Mouse (Mus musculus): ENCODE measurements around the gene Oasl1. TPM values are rescaled to one million over a fixed set of nuclear protein-coding genes. Genes with fewer than 3 reads are reported as not detected.
"Not testable (repeated sequence)": the region's sequence is repeated elsewhere in the genome, so short reads cannot be mapped to it uniquely, and the experiment has no call there.

The Oasl1 gene
- polyA plus RNA-seq, 1 experiment: not detected

GRCm38 (mm10) chr5:114931626-114932025 lies 8.6 kb downstream of the Oasl1 start:
- Histone ChIP-seq H3K36me3 (ENCODE audit: control insufficient read depth, insufficient read depth, low read length, poor library complexity, severe bottlenecking) (no peaks in the 10 kb centered on the region), H3K27ac (ENCODE audit: insufficient read depth, low read length) (no peak overlapping the region), H3K4me3 (ENCODE audit: low read depth, low read length) (no peak overlapping the region), H3K9me3 (replicated peaks; ENCODE audit: control insufficient read depth, insufficient read depth, low read length, poor library complexity, severe bottlenecking) (no peaks in the 10 kb centered on the region), H3K9ac (ENCODE audit: low read depth, poor library complexity, severe bottlenecking) (no peak overlapping the region), H3K27me3 (ENCODE audit: control insufficient read depth, insufficient read depth, low read length, poor library complexity, severe bottlenecking) (no peaks in the 10 kb centered on the region), H3K4me1 (ENCODE audit: control insufficient read depth, insufficient read depth, low read length) (no peaks in the 10 kb centered on the region)
- TF ChIP-seq POLR2A (IDR thresholded peaks at IDR 0.05; ENCODE audit: insufficient read depth, low read length): no peak
- TF ChIP-seq EP300 (IDR thresholded peaks at IDR 0.05; ENCODE audit: insufficient read depth, low read depth, low read length): no peak
- no peak for TF ChIP-seq CTCF (IDR thresholded peaks at IDR 0.05; ENCODE audit: low read depth, low read length)

- Histone ChIP-seq H3K36me3 (ENCODE audit: control insufficient read depth, insufficient read depth, low read length, poor library complexity, severe bottlenecking) (no peaks in the 10 kb centered on the region), H3K27ac (ENCODE audit: insufficient read depth, low read length) (no peak overlapping the region), H3K9me3 (replicated peaks; ENCODE audit: control insufficient read depth, insufficient read depth, low read length, poor library complexity, severe bottlenecking) (no peaks in the 10 kb centered on the region), H3K9ac (ENCODE audit: low read depth, poor library complexity, severe bottlenecking) (no peak overlapping the region), H3K4me3 (ENCODE audit: low read depth, low read length) (no peak overlapping the region), H3K4me1 (ENCODE audit: control insufficient read depth, insufficient read depth, low read length) (no peaks in the 10 kb centered on the region), H3K27me3 (ENCODE audit: control insufficient read depth, insufficient read depth, low read length, poor library complexity, severe bottlenecking) (no peaks in the 10 kb centered on the region)
- TF ChIP-seq POLR2A (IDR thresholded peaks at IDR 0.05; ENCODE audit: insufficient read depth, low read length): no peak
- TF ChIP-seq CTCF (IDR thresholded peaks at IDR 0.05; ENCODE audit: low read depth, low read length): no peak
- TF ChIP-seq EP300 (IDR thresholded peaks at IDR 0.05; ENCODE audit: insufficient read depth, low read depth, low read length): no peak
These were observed 10.2 kb downstream of the Oasl1 start for GRCm38 (mm10) chr5:114933206-114933605.

- no peaks in the 10 kb centered on the region for H3K36me3 ChIP-seq (ENCODE audit: control insufficient read depth, insufficient read depth, low read length, poor library complexity, severe bottlenecking)
- no peaks in the 10 kb centered on the region for H3K4me1 ChIP-seq (ENCODE audit: control insufficient read depth, insufficient read depth, low read length)
- H3K27me3 ChIP-seq (ENCODE audit: control insufficient read depth, insufficient read depth, low read length, poor library complexity, severe bottlenecking): no peaks in the 10 kb centered on the region
- H3K9me3 ChIP-seq (replicated peaks; ENCODE audit: control insufficient read depth, insufficient read depth, low read length, poor library complexity, severe bottlenecking): no peaks in the 10 kb centered on the region
- H3K9ac ChIP-seq (ENCODE audit: low read depth, poor library complexity, severe bottlenecking): no peak overlapping the region
- no peak overlapping the region for H3K27ac ChIP-seq (ENCODE audit: insufficient read depth, low read length)
- TF ChIP-seq EP300 (IDR thresholded peaks at IDR 0.05; ENCODE audit: insufficient read depth, low read depth, low read length) (no peak), POLR2A (IDR thresholded peaks at IDR 0.05; ENCODE audit: insufficient read depth, low read length) (no peak), CTCF (IDR thresholded peaks at IDR 0.05; ENCODE audit: low read depth, low read length) (no peak)
- no peak overlapping the region for H3K4me3 ChIP-seq (ENCODE audit: low read depth, low read length)
These were observed 12.8 kb downstream of the Oasl1 start for GRCm38 (mm10) chr5:114935838-114936237.

- not testable (repeated sequence) for H3K9ac ChIP-seq (ENCODE audit: low read depth, poor library complexity, severe bottlenecking); H3K36me3 ChIP-seq (ENCODE audit: control insufficient read depth, insufficient read depth, low read length, poor library complexity, severe bottlenecking); H3K4me3 ChIP-seq (ENCODE audit: low read depth, low read length); H3K27me3 ChIP-seq (ENCODE audit: control insufficient read depth, insufficient read depth, low read length, poor library complexity, severe bottlenecking); H3K4me1 ChIP-seq (ENCODE audit: control insufficient read depth, insufficient read depth, low read length); H3K27ac ChIP-seq (ENCODE audit: insufficient read depth, low read length); H3K9me3 ChIP-seq (replicated peaks; ENCODE audit: control insufficient read depth, insufficient read depth, low read length, poor library complexity, severe bottlenecking)
These were observed 18.1 kb downstream of the Oasl1 start for GRCm38 (mm10) chr5:114941138-114941537.

- no peaks in the 10 kb centered on the region for H3K9me3 ChIP-seq (replicated peaks; ENCODE audit: control insufficient read depth, insufficient read depth, low read length, poor library complexity, severe bottlenecking)
- peak within 1 kb of the TSS; percentile 70 for H3K9ac ChIP-seq (ENCODE audit: low read depth, poor library complexity, severe bottlenecking)
- H3K4me1 ChIP-seq (ENCODE audit: control insufficient read depth, insufficient read depth, low read length): no peaks in the 10 kb centered on the region
- peak within 1 kb of the TSS; percentile 98 for H3K4me3 ChIP-seq (ENCODE audit: low read depth, low read length)
- H3K27ac ChIP-seq (ENCODE audit: insufficient read depth, low read length): no peak within 1 kb of the TSS
- peaks cover 11% of the 10 kb centered on the region; the same call in 1 of the 2 replicates for H3K36me3 ChIP-seq (ENCODE audit: control insufficient read depth, insufficient read depth, low read length, poor library complexity, severe bottlenecking)
- H3K27me3 ChIP-seq (ENCODE audit: control insufficient read depth, insufficient read depth, low read length, poor library complexity, severe bottlenecking): no peaks in the 10 kb centered on the region
- TF ChIP-seq POLR2A (IDR thresholded peaks at IDR 0.05; ENCODE audit: insufficient read depth, low read length): peak; percentile 82
- no peak for TF ChIP-seq EP300 (IDR thresholded peaks at IDR 0.05; ENCODE audit: insufficient read depth, low read depth, low read length)
These were observed 19.2 kb downstream of the Oasl1 start, which contains the start of gene 2210016L21Rik for GRCm38 (mm10) chr5:114942074-114942765. TSS of gene 2210016L21Rik (plus strand) at chr5:114942158.

GRCm38 (mm10) chr5:114942766-114943130 lies 19.7 kb downstream of the Oasl1 start:
- no peak overlapping the region for H3K27ac ChIP-seq (ENCODE audit: insufficient read depth, low read length)

More at GRCm38 (mm10) chr5:114942766-114943130, 19.7 kb downstream of the Oasl1 start:
- H3K4me3 ChIP-seq (ENCODE audit: low read depth, low read length): peak overlapping the region; percentile 98
- no peaks in the 10 kb centered on the region for H3K27me3 ChIP-seq (ENCODE audit: control insufficient read depth, insufficient read depth, low read length, poor library complexity, severe bottlenecking)
- peaks cover 16% of the 10 kb centered on the region; the same call in 1 of the 2 replicates for H3K36me3 ChIP-seq (ENCODE audit: control insufficient read depth, insufficient read depth, low read length, poor library complexity, severe bottlenecking)
- no peaks in the 10 kb centered on the region for H3K9me3 ChIP-seq (replicated peaks; ENCODE audit: control insufficient read depth, insufficient read depth, low read length, poor library complexity, severe bottlenecking)
- no peaks in the 10 kb centered on the region for H3K4me1 ChIP-seq (ENCODE audit: control insufficient read depth, insufficient read depth, low read length)
- H3K9ac ChIP-seq (ENCODE audit: low read depth, poor library complexity, severe bottlenecking): peak overlapping the region; percentile 70
- TF ChIP-seq CTCF (IDR thresholded peaks at IDR 0.05; ENCODE audit: low read depth, low read length) (no peak), POLR2A (IDR thresholded peaks at IDR 0.05; ENCODE audit: insufficient read depth, low read length) (no peak), EP300 (IDR thresholded peaks at IDR 0.05; ENCODE audit: insufficient read depth, low read depth, low read length) (no peak)

Measured in ES-Bruce4 (cell line).